Mouse (Mus musculus) embryo, embryonic 11 days (tissue): Measurements from ENCODE around the gene Olfr305.
"Not testable (repeated sequence)": the region's sequence is repeated elsewhere in the genome, so short reads cannot be mapped to it uniquely, and the experiment has no call there.

Experiments used
- DNase-seq: peaks from one replicate; pipeline ENCODE4 v3.0.0-alpha.2; 2015

Gene Olfr305

GRCm38 (mm10) chr7:86366828-86367227 lies at the start of gene Olfr305:
Gene Olfr305 (minus strand): TSS chr7:86366928.
- DNase-seq: no peak

- DNase-seq: no peak
Observed at GRCm38 (mm10) chr7:86403546-86403945, 36.8 kb upstream of the Olfr305 start, which contains the start of gene Olfr301. Gene Olfr301 (plus strand): TSS chr7:86403846.

GRCm38 (mm10) chr7:86397689-86398088 lies 31.0 kb upstream of the Olfr305 start, which contains the start of gene Olfr303:
Gene Olfr303 (minus strand): TSS chr7:86397789.
- DNase-seq: no peak

GRCm38 (mm10) chr7:86386558-86386957 lies 19.8 kb upstream of the Olfr305 start, which contains the start of gene Olfr304:
Gene Olfr304 (minus strand): TSS chr7:86386658.
- no peak for DNase-seq

- DNase-seq: peak; percentile 1
Observed at GRCm38 (mm10) chr7:86385769-86386168, 19.0 kb upstream of the Olfr305 start.

GRCm38 (mm10) chr7:86346296-86346695 lies 20.4 kb downstream of the Olfr305 start:
- DNase-seq: not testable (repeated sequence)

GRCm38 (mm10) chr7:86344253-86344652 lies 22.5 kb downstream of the Olfr305 start:
- DNase-seq: no peak

GRCm38 (mm10) chr7:86342881-86343565 lies 23.7 kb downstream of the Olfr305 start:
- DNase-seq: no peak

GRCm38 (mm10) chr7:86337486-86337885 lies 29.2 kb downstream of the Olfr305 start, which contains the start of gene Olfr307:
Gene Olfr307 (minus strand): TSS chr7:86337586.
- DNase-seq: no peak

GRCm38 (mm10) chr7:86325530-86325929 lies 41.2 kb downstream of the Olfr305 start, which contains the start of gene Olfr308:
Gene Olfr308 (minus strand): TSS chr7:86325630.
- DNase-seq: no peak

GRCm38 (mm10) chr7:86321323-86321722 lies 45.4 kb downstream of the Olfr305 start:
- DNase-seq: no peak

- no peak for DNase-seq
Observed at GRCm38 (mm10) chr7:86313608-86314007, 53.1 kb downstream of the Olfr305 start, which contains the start of gene Olfr309. Gene Olfr309 (minus strand): TSS chr7:86313708.
